Mouse (Mus musculus): ENCODE data around the gene Pithd1. TPM values are rescaled to one million over a fixed set of nuclear protein-coding genes. Genes with fewer than 3 reads are reported as not detected.

Gene Pithd1
- polyA plus RNA-seq, 1 experiment, result 31.8 TPM

GRCm38 (mm10) chr4:136027416-136028131 lies 40.5 kb upstream of the Pithd1 start:
- Histone ChIP-seq H3K27me3 (replicated peaks; ENCODE audit: control insufficient read depth, insufficient read depth, low read length) (no peaks in the 10 kb centered on the region), H3K27ac (ENCODE audit: insufficient read depth, low read depth, low read length) (peak overlapping the region; percentile 12; the same call in 1 of the 2 replicates), H3K4me3 (ENCODE audit: insufficient read depth, low read depth, low read length) (no peak overlapping the region), H3K36me3 (ENCODE audit: control insufficient read depth, insufficient read depth, low read length) (no peaks in the 10 kb centered on the region), H3K4me1 (ENCODE audit: control insufficient read depth, insufficient read depth, low read length) (peaks cover 8% of the 10 kb centered on the region; the same call in 1 of the 2 replicates)
- DNase-seq, result peak; percentile 64
- TF ChIP-seq POLR2A (IDR thresholded peaks at IDR 0.05; ENCODE audit: low read depth, low read length) (no peak), CTCF (conservative IDR thresholded peaks at IDR 0.05; ENCODE audit: insufficient read depth, insufficient read length, low read depth, low read length) (no peak)
- WGBS, result 47% methylated on average over 8 of the region's 8 CpGs

- Histone ChIP-seq H3K4me3 (ENCODE audit: insufficient read depth, low read depth, low read length) (no peak overlapping the region), H3K4me1 (ENCODE audit: control insufficient read depth, insufficient read depth, low read length) (peaks cover 12% of the 10 kb centered on the region; the same call in 1 of the 2 replicates), H3K27me3 (replicated peaks; ENCODE audit: control insufficient read depth, insufficient read depth, low read length) (no peaks in the 10 kb centered on the region), H3K36me3 (ENCODE audit: control insufficient read depth, insufficient read depth, low read length) (no peaks in the 10 kb centered on the region), H3K27ac (ENCODE audit: insufficient read depth, low read depth, low read length) (no peak overlapping the region)
- WGBS, result 79% methylated on average over 1 of the region's 1 CpGs
- TF ChIP-seq CTCF (conservative IDR thresholded peaks at IDR 0.05; ENCODE audit: insufficient read depth, insufficient read length, low read depth, low read length) (no peak), POLR2A (IDR thresholded peaks at IDR 0.05; ENCODE audit: low read depth, low read length) (no peak)
- no peak for DNase-seq
These were observed 38.3 kb upstream of the Pithd1 start for GRCm38 (mm10) chr4:136025350-136025749.

- no peaks in the 10 kb centered on the region for H3K36me3 ChIP-seq (ENCODE audit: control insufficient read depth, insufficient read depth, low read length)
- 95% methylated on average over 9 of the region's 9 CpGs for WGBS
- TF ChIP-seq POLR2A (IDR thresholded peaks at IDR 0.05; ENCODE audit: low read depth, low read length) (no peak), CTCF (conservative IDR thresholded peaks at IDR 0.05; ENCODE audit: insufficient read depth, insufficient read length, low read depth, low read length) (no peak)
- H3K4me1 ChIP-seq (ENCODE audit: control insufficient read depth, insufficient read depth, low read length), result peaks cover 15% of the 10 kb centered on the region; the same call in 1 of the 2 replicates
- peak; percentile 41 for DNase-seq
- no peaks in the 10 kb centered on the region for H3K27me3 ChIP-seq (replicated peaks; ENCODE audit: control insufficient read depth, insufficient read depth, low read length)
- H3K27ac ChIP-seq (ENCODE audit: insufficient read depth, low read depth, low read length), result no peak overlapping the region
- H3K4me3 ChIP-seq (ENCODE audit: insufficient read depth, low read depth, low read length), result no peak overlapping the region
These were observed 35.9 kb upstream of the Pithd1 start for GRCm38 (mm10) chr4:136022924-136023323.

- TF ChIP-seq CTCF (conservative IDR thresholded peaks at IDR 0.05; ENCODE audit: insufficient read depth, insufficient read length, low read depth, low read length), result 0 out of 2 replicates have a peak, but pooled peaks have one; percentile 8
- peak; percentile 59 for TF ChIP-seq POLR2A (IDR thresholded peaks at IDR 0.05; ENCODE audit: low read depth, low read length)
- under 1% methylated on average over 48 of the region's 48 CpGs for WGBS
- H3K27ac ChIP-seq (ENCODE audit: insufficient read depth, low read depth, low read length), result peak within 1 kb of the TSS; percentile 42; the same call in 1 of the 2 replicates
- DNase-seq, result peak; percentile 100
- peak within 1 kb of the TSS; percentile 93 for H3K4me3 ChIP-seq (ENCODE audit: insufficient read depth, low read depth, low read length)
- no peaks in the 10 kb centered on the region for H3K27me3 ChIP-seq (replicated peaks; ENCODE audit: control insufficient read depth, insufficient read depth, low read length)
- H3K36me3 ChIP-seq (ENCODE audit: control insufficient read depth, insufficient read depth, low read length), result no peaks in the 10 kb centered on the region
- peaks cover 7% of the 10 kb centered on the region; the same call in 1 of the 2 replicates for H3K4me1 ChIP-seq (ENCODE audit: control insufficient read depth, insufficient read depth, low read length)
These were observed 34.5 kb upstream of the Pithd1 start, which contains the start of gene Eloa for GRCm38 (mm10) chr4:136021549-136022047. Gene Eloa, minus strand, starts transcription at chr4:136021763.

- peaks cover 12% of the 10 kb centered on the region; the same call in 1 of the 2 replicates for H3K4me1 ChIP-seq (ENCODE audit: control insufficient read depth, insufficient read depth, low read length)
- TF ChIP-seq CTCF (conservative IDR thresholded peaks at IDR 0.05; ENCODE audit: insufficient read depth, insufficient read length, low read depth, low read length) (no peak), POLR2A (IDR thresholded peaks at IDR 0.05; ENCODE audit: low read depth, low read length) (no peak)
- no peak overlapping the region for H3K27ac ChIP-seq (ENCODE audit: insufficient read depth, low read depth, low read length)
- no peaks in the 10 kb centered on the region for H3K36me3 ChIP-seq (ENCODE audit: control insufficient read depth, insufficient read depth, low read length)
- H3K4me3 ChIP-seq (ENCODE audit: insufficient read depth, low read depth, low read length), result peak overlapping the region; percentile 93
- under 1% methylated on average over 58 of the region's 62 CpGs for WGBS
- H3K27me3 ChIP-seq (replicated peaks; ENCODE audit: control insufficient read depth, insufficient read depth, low read length), result no peaks in the 10 kb centered on the region
- peak; percentile 42 for DNase-seq
These were observed 33.9 kb upstream of the Pithd1 start for GRCm38 (mm10) chr4:136020743-136021548.

- Histone ChIP-seq H3K4me1 (ENCODE audit: control insufficient read depth, insufficient read depth, low read length) (peaks cover 12% of the 10 kb centered on the region; the same call in 1 of the 2 replicates), H3K27ac (ENCODE audit: insufficient read depth, low read depth, low read length) (no peak overlapping the region), H3K27me3 (replicated peaks; ENCODE audit: control insufficient read depth, insufficient read depth, low read length) (no peaks in the 10 kb centered on the region), H3K36me3 (ENCODE audit: control insufficient read depth, insufficient read depth, low read length) (peaks cover 8% of the 10 kb centered on the region), H3K4me3 (ENCODE audit: insufficient read depth, low read depth, low read length) (no peak overlapping the region)
- no peak for DNase-seq
- TF ChIP-seq POLR2A (IDR thresholded peaks at IDR 0.05; ENCODE audit: low read depth, low read length) (no peak), CTCF (conservative IDR thresholded peaks at IDR 0.05; ENCODE audit: insufficient read depth, insufficient read length, low read depth, low read length) (no peak)
- 50% methylated on average over 3 of the region's 3 CpGs for WGBS
These were observed 29.1 kb upstream of the Pithd1 start for GRCm38 (mm10) chr4:136016059-136016602.
